Mouse (Mus musculus) urinary bladder, adult 18-20 months (tissue): ENCODE results near the gene Cbx8.

Experiments
- DNase-seq, 2 experiments: peaks; one replicate each; pipeline ENCODE4 v3.0.0; 2022; ENCODE audit warnings: low spot score in 2 of 2, mixed read lengths in 2 of 2

The Cbx8 gene

GRCm38 (mm10) chr11:119051426-119051825 lies 10.7 kb upstream of the Cbx8 start:
- no peak for DNase-seq

GRCm38 (mm10) chr11:119050361-119050760 lies 9.6 kb upstream of the Cbx8 start:
- no peak for DNase-seq

GRCm38 (mm10) chr11:119048133-119048510 lies 7.4 kb upstream of the Cbx8 start:
- no peak for DNase-seq

GRCm38 (mm10) chr11:119047261-119048132 lies 6.7 kb upstream of the Cbx8 start:
- DNase-seq, result no peak

GRCm38 (mm10) chr11:119046601-119047245 lies 6.0 kb upstream of the Cbx8 start:
- DNase-seq, result peak in 1 of 2 experiments; percentile 64

- DNase-seq, result no peak
These were observed 4.0 kb upstream of the Cbx8 start for GRCm38 (mm10) chr11:119044551-119045337.

GRCm38 (mm10) chr11:119043761-119044550 lies 3.2 kb upstream of the Cbx8 start:
- DNase-seq, result no peak

- DNase-seq, result no peak
These were observed 2.4 kb upstream of the Cbx8 start for GRCm38 (mm10) chr11:119043273-119043540.

GRCm38 (mm10) chr11:119042466-119043272 lies 1.9 kb upstream of the Cbx8 start:
- DNase-seq, result no peak

- no peak for DNase-seq
These were observed 1.1 kb upstream of the Cbx8 start for GRCm38 (mm10) chr11:119041750-119042465.

- DNase-seq, result no peak
These were observed 552 bp upstream of the Cbx8 start for GRCm38 (mm10) chr11:119041325-119041716.

- DNase-seq, result no peak
These were observed 847 bp downstream of the Cbx8 start for GRCm38 (mm10) chr11:119039732-119040512.

- no peak for DNase-seq
These were observed 1.9 kb downstream of the Cbx8 start for GRCm38 (mm10) chr11:119038744-119039484.

GRCm38 (mm10) chr11:119037780-119038401 lies 2.9 kb downstream of the Cbx8 start:
- no peak for DNase-seq

GRCm38 (mm10) chr11:119036934-119037779 lies 3.6 kb downstream of the Cbx8 start:
- DNase-seq, result no peak

- no peak for DNase-seq
These were observed 4.3 kb downstream of the Cbx8 start for GRCm38 (mm10) chr11:119036447-119036846.

- no peak for DNase-seq
These were observed 5.0 kb downstream of the Cbx8 start for GRCm38 (mm10) chr11:119035686-119036165.
